Mouse (Mus musculus): ENCODE data around the gene Ralgps1. TPM values are rescaled to one million over a fixed set of nuclear protein-coding genes. Genes with fewer than 3 reads are reported as not detected.

Gene Ralgps1
- polyA plus RNA-seq, 1 experiment from 2014 or later, result 1.8 TPM

DNA sequence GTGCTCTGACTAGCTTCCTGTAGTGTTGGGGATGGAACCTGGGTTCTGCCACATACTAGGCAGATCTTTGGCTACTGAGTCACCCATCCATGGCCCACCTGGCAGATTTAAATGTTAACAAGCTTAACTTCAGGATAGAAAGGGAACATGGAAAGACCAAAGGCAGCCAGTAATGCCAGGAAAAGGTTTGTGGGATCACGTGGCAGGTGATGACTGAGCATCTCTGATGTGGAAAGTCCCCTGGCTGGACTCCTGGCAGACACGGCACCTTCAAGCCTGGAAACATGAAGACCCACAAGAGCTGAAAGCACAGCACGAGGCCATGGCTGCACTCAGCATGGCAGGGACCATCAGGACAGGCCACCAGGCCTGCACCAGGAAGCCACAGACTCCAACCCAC lies 23.0 kb downstream of the Ralgps1 start:
- H3K9me3 ChIP-seq (ENCODE audit: low read length), result no peaks in the 10 kb centered on the region
- no peak overlapping the region for H3K27ac ChIP-seq (ENCODE audit: low read length)
- ATAC-seq (no peak), DNase-seq (ENCODE audit: low spot score) (no peak)
- whole genome bisulfite sequencing, result 81% methylated on average over 3 of the region's 3 CpGs
- H3K4me3 ChIP-seq (ENCODE audit: low read depth, low read length), result no peak overlapping the region
- no peaks in the 10 kb centered on the region for H3K4me1 ChIP-seq (ENCODE audit: insufficient read depth, low read depth, low read length)
- no peaks in the 10 kb centered on the region for H3K36me3 ChIP-seq (ENCODE audit: insufficient read depth, low read length)
- no peak for TF ChIP-seq EP300 (IDR thresholded peaks at IDR 0.05)
- TF ChIP-seq CTCF (IDR thresholded peaks at IDR 0.05), result no peak
- no peaks in the 10 kb centered on the region for H3K27me3 ChIP-seq (replicated peaks; ENCODE audit: insufficient read depth, low read length)
- H3K9ac ChIP-seq (replicated peaks; ENCODE audit: low read depth), result no peak overlapping the region
- no peak overlapping the region for H3K4me2 ChIP-seq (replicated peaks; ENCODE audit: low read depth, low read length)

GRCm38 (mm10) chr2:33347607-33348006 lies 23.7 kb downstream of the Ralgps1 start:
- H3K27me3 ChIP-seq (replicated peaks; ENCODE audit: insufficient read depth, low read length), result no peaks in the 10 kb centered on the region
- ATAC-seq (no peak), DNase-seq (ENCODE audit: low spot score) (peak; percentile 39)
- 23% methylated on average over 3 of the region's 3 CpGs for WGBS
- no peak overlapping the region for H3K9ac ChIP-seq (replicated peaks; ENCODE audit: low read depth)
- H3K27ac ChIP-seq (ENCODE audit: low read length), result no peak overlapping the region
- H3K4me2 ChIP-seq (replicated peaks; ENCODE audit: low read depth, low read length), result no peak overlapping the region
- H3K4me3 ChIP-seq (ENCODE audit: low read depth, low read length), result no peak overlapping the region
- no peaks in the 10 kb centered on the region for H3K4me1 ChIP-seq (ENCODE audit: insufficient read depth, low read depth, low read length)
- no peaks in the 10 kb centered on the region for H3K36me3 ChIP-seq (ENCODE audit: insufficient read depth, low read length)
- no peaks in the 10 kb centered on the region for H3K9me3 ChIP-seq (ENCODE audit: low read length)
- TF ChIP-seq CTCF (IDR thresholded peaks at IDR 0.05) (peak; percentile 91), EP300 (IDR thresholded peaks at IDR 0.05) (no peak)

- H3K4me3 ChIP-seq (ENCODE audit: low read depth, low read length), result no peak overlapping the region
- H3K27ac ChIP-seq (ENCODE audit: low read length), result no peak overlapping the region
- no peaks in the 10 kb centered on the region for H3K4me1 ChIP-seq (ENCODE audit: insufficient read depth, low read depth, low read length)
- H3K9me3 ChIP-seq (ENCODE audit: low read length), result no peaks in the 10 kb centered on the region
- H3K27me3 ChIP-seq (replicated peaks; ENCODE audit: insufficient read depth, low read length), result no peaks in the 10 kb centered on the region
- no peak for ATAC-seq
- 46% methylated on average over 5 of the region's 5 CpGs for WGBS
- H3K4me2 ChIP-seq (replicated peaks; ENCODE audit: low read depth, low read length), result no peak overlapping the region
- no peaks in the 10 kb centered on the region for H3K36me3 ChIP-seq (ENCODE audit: insufficient read depth, low read length)
- no peak for DNase-seq (ENCODE audit: low spot score)
- TF ChIP-seq CTCF (IDR thresholded peaks at IDR 0.05) (no peak), EP300 (IDR thresholded peaks at IDR 0.05) (no peak)
- no peak overlapping the region for H3K9ac ChIP-seq (replicated peaks; ENCODE audit: low read depth)
Observed at GRCm38 (mm10) chr2:33346749-33347148, 24.5 kb downstream of the Ralgps1 start.

- no peaks in the 10 kb centered on the region for H3K36me3 ChIP-seq (ENCODE audit: insufficient read depth, low read length)
- H3K27ac ChIP-seq (ENCODE audit: low read length), result no peak overlapping the region
- H3K4me2 ChIP-seq (replicated peaks; ENCODE audit: low read depth, low read length), result no peak overlapping the region
- H3K27me3 ChIP-seq (replicated peaks; ENCODE audit: insufficient read depth, low read length), result no peaks in the 10 kb centered on the region
- H3K4me1 ChIP-seq (ENCODE audit: insufficient read depth, low read depth, low read length), result no peaks in the 10 kb centered on the region
- WGBS, result 72% methylated on average over 4 of the region's 4 CpGs
- H3K4me3 ChIP-seq (ENCODE audit: low read depth, low read length), result no peak overlapping the region
- no peak for TF ChIP-seq CTCF (IDR thresholded peaks at IDR 0.05)
- TF ChIP-seq EP300 (IDR thresholded peaks at IDR 0.05), result no peak
- no peak overlapping the region for H3K9ac ChIP-seq (replicated peaks; ENCODE audit: low read depth)
- no peak for DNase-seq (ENCODE audit: low spot score)
- no peaks in the 10 kb centered on the region for H3K9me3 ChIP-seq (ENCODE audit: low read length)
- no peak; the same call in 1 of the 2 replicates for ATAC-seq
Observed at GRCm38 (mm10) chr2:33345956-33346355, 25.3 kb downstream of the Ralgps1 start.

DNA sequence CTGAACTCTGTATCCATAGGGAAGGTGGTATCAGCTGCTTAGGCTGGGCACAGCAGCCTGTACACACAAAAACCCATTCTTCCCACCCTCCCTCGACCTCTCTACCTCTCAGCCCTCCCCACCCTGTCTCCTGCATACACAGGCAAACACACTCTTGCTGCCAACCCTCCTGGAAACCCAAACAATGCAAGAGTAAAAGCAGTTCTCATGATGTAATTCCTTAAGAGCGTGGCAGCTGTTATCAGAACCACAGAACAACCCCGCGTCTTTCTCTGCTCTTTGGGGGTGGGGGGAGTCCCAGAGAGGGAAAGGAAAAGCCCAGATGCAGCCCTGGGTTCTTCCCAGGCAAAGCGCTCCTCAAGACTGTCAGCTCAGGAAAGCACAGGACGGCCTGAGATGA lies 25.8 kb downstream of the Ralgps1 start:
- Histone ChIP-seq H3K4me1 (ENCODE audit: insufficient read depth, low read depth, low read length) (no peaks in the 10 kb centered on the region), H3K27me3 (replicated peaks; ENCODE audit: insufficient read depth, low read length) (no peaks in the 10 kb centered on the region), H3K27ac (ENCODE audit: low read length) (no peak overlapping the region), H3K4me3 (ENCODE audit: low read depth, low read length) (no peak overlapping the region), H3K36me3 (ENCODE audit: insufficient read depth, low read length) (no peaks in the 10 kb centered on the region), H3K9me3 (ENCODE audit: low read length) (no peaks in the 10 kb centered on the region), H3K9ac (replicated peaks; ENCODE audit: low read depth) (no peak overlapping the region), H3K4me2 (replicated peaks; ENCODE audit: low read depth, low read length) (no peak overlapping the region)
- ATAC-seq (peak; percentile 53), DNase-seq (ENCODE audit: low spot score) (no peak)
- 34% methylated on average over 6 of the region's 6 CpGs for WGBS
- no peak for TF ChIP-seq CTCF (IDR thresholded peaks at IDR 0.05)
- no peak for TF ChIP-seq EP300 (IDR thresholded peaks at IDR 0.05)

- DNase-seq (ENCODE audit: low spot score) (no peak), ATAC-seq (no peak)
- Histone ChIP-seq H3K4me2 (replicated peaks; ENCODE audit: low read depth, low read length) (no peak overlapping the region), H3K36me3 (ENCODE audit: insufficient read depth, low read length) (no peaks in the 10 kb centered on the region), H3K9me3 (ENCODE audit: low read length) (no peaks in the 10 kb centered on the region), H3K27ac (ENCODE audit: low read length) (no peak overlapping the region), H3K4me1 (ENCODE audit: insufficient read depth, low read depth, low read length) (no peaks in the 10 kb centered on the region), H3K9ac (replicated peaks; ENCODE audit: low read depth) (no peak overlapping the region), H3K4me3 (ENCODE audit: low read depth, low read length) (no peak overlapping the region), H3K27me3 (replicated peaks; ENCODE audit: insufficient read depth, low read length) (no peaks in the 10 kb centered on the region)
- 63% methylated on average over 3 of the region's 3 CpGs for WGBS
- TF ChIP-seq CTCF (IDR thresholded peaks at IDR 0.05) (no peak), EP300 (IDR thresholded peaks at IDR 0.05) (no peak)
Observed at GRCm38 (mm10) chr2:33343413-33343812, 27.9 kb downstream of the Ralgps1 start.

- Histone ChIP-seq H3K4me3 (ENCODE audit: low read depth, low read length) (no peak overlapping the region), H3K36me3 (ENCODE audit: insufficient read depth, low read length) (no peaks in the 10 kb centered on the region), H3K27me3 (replicated peaks; ENCODE audit: insufficient read depth, low read length) (no peaks in the 10 kb centered on the region), H3K4me1 (ENCODE audit: insufficient read depth, low read depth, low read length) (no peaks in the 10 kb centered on the region), H3K9ac (replicated peaks; ENCODE audit: low read depth) (no peak overlapping the region), H3K9me3 (ENCODE audit: low read length) (no peaks in the 10 kb centered on the region), H3K4me2 (replicated peaks; ENCODE audit: low read depth, low read length) (no peak overlapping the region), H3K27ac (ENCODE audit: low read length) (no peak overlapping the region)
- ATAC-seq (no peak), DNase-seq (ENCODE audit: low spot score) (no peak)
- WGBS, result 85% methylated on average over 4 of the region's 4 CpGs
- no peak for TF ChIP-seq CTCF (IDR thresholded peaks at IDR 0.05)
- no peak for TF ChIP-seq EP300 (IDR thresholded peaks at IDR 0.05)
Observed at GRCm38 (mm10) chr2:33342148-33342547, 29.1 kb downstream of the Ralgps1 start.
